Mouse (Mus musculus) layer of hippocampus, adult 2 months (tissue): ENCODE measurements at regions not wholly inside any gene's neighbourhood (a gene's known extent, or its start where the extent isn't known, plus 50 kb on each side); places are given as distances from the start of the nearest gene placed in this dataset.

ENCODE experiments used
- DNase-seq, 2 experiments: peaks; one replicate each; pipeline ENCODE4 v3.0.0; 2022; ENCODE audit warnings: low spot score in 2 of 2
- H3K27ac ChIP-seq: fragments of 200-600 bp; 2 replicates; pipeline ENCODE4 v1.8.1; 2022
- H3K4me3 ChIP-seq: fragments of 200-600 bp; 2 replicates; pipeline ENCODE4 v1.8.1; 2022; ENCODE audit warnings: mild to moderate bottlenecking
- CTCF ChIP-seq: fragments of 200-600 bp; conservative IDR thresholded peaks from 2 replicates; pipeline ENCODE4 v1.8.1; 2022; ENCODE audit warnings: antibody characterized with exemption, mild to moderate bottlenecking, moderate library complexity

GRCm38 (mm10) chr8:41795625-41796024 is 378.8 kb upstream of the Frg1 start:
- DNase-seq, result no peak
- H3K27ac ChIP-seq, result no peak overlapping the region
- no peak overlapping the region for H3K4me3 ChIP-seq
- no peak for TF ChIP-seq CTCF

- H3K4me3 ChIP-seq, result no peak overlapping the region
- no peak for DNase-seq
- TF ChIP-seq CTCF, result no peak
- no peak overlapping the region for H3K27ac ChIP-seq
Observed at GRCm38 (mm10) chr8:41786952-41787861, 370.3 kb upstream of the Frg1 start.

- no peak for DNase-seq
- TF ChIP-seq CTCF, result no peak
- Histone ChIP-seq H3K4me3 (no peak overlapping the region), H3K27ac (no peak overlapping the region)
Observed at GRCm38 (mm10) chr8:41785977-41786376, 369.1 kb upstream of the Frg1 start.

GRCm38 (mm10) chr8:41782837-41783236 is 366.0 kb upstream of the Frg1 start:
- DNase-seq, result no peak
- Histone ChIP-seq H3K27ac (no peak overlapping the region), H3K4me3 (no peak overlapping the region)
- TF ChIP-seq CTCF, result no peak

- no peak for DNase-seq
- TF ChIP-seq CTCF, result no peak
- Histone ChIP-seq H3K4me3 (no peak overlapping the region), H3K27ac (no peak overlapping the region)
Observed at GRCm38 (mm10) chr8:41779459-41779858, 362.6 kb upstream of the Frg1 start.

- DNase-seq, result no peak
- H3K4me3 ChIP-seq, result no peak overlapping the region
- no peak for TF ChIP-seq CTCF
Observed at GRCm38 (mm10) chr8:41771729-41772128, 354.9 kb upstream of the Frg1 start.

GRCm38 (mm10) chr8:41753481-41753880 is 336.6 kb upstream of the Frg1 start:
- no peak overlapping the region for H3K27ac ChIP-seq
- no peak for DNase-seq
- TF ChIP-seq CTCF, result no peak

More at GRCm38 (mm10) chr8:41771729-41772128, 354.9 kb upstream of the Frg1 start:
- no peak overlapping the region for H3K27ac ChIP-seq

GRCm38 (mm10) chr8:41752641-41753040 is 335.8 kb upstream of the Frg1 start:
- Histone ChIP-seq H3K4me3 (no peak overlapping the region), H3K27ac (no peak overlapping the region)
- no peak for TF ChIP-seq CTCF
- no peak for DNase-seq

More at GRCm38 (mm10) chr8:41753481-41753880, 336.6 kb upstream of the Frg1 start:
- H3K4me3 ChIP-seq, result no peak overlapping the region

GRCm38 (mm10) chr8:41747024-41747423 is 330.1 kb upstream of the Frg1 start:
- Histone ChIP-seq H3K27ac (no peak overlapping the region), H3K4me3 (no peak overlapping the region)
- no peak for TF ChIP-seq CTCF
- DNase-seq, result no peak

GRCm38 (mm10) chr8:41742796-41743670 is 326.2 kb upstream of the Frg1 start:
- no peak for TF ChIP-seq CTCF
- DNase-seq, result no peak
- Histone ChIP-seq H3K4me3 (no peak overlapping the region), H3K27ac (no peak overlapping the region)

- no peak overlapping the region for H3K4me3 ChIP-seq
- DNase-seq, result no peak
- TF ChIP-seq CTCF, result no peak
- H3K27ac ChIP-seq, result no peak overlapping the region
Observed at GRCm38 (mm10) chr8:41717002-41717401, 300.1 kb upstream of the Frg1 start.

- Histone ChIP-seq H3K27ac (peak overlapping the region; percentile 48; the same call in 1 of the 2 replicates), H3K4me3 (no peak overlapping the region)
- no peak for TF ChIP-seq CTCF
- peak; percentile 51 to 66 for DNase-seq
Observed at GRCm38 (mm10) chr8:41713634-41714330, 296.9 kb upstream of the Frg1 start.
